12 mouse cellular contexts compared by ENCODE assay signal in the genomic region with DNA sequence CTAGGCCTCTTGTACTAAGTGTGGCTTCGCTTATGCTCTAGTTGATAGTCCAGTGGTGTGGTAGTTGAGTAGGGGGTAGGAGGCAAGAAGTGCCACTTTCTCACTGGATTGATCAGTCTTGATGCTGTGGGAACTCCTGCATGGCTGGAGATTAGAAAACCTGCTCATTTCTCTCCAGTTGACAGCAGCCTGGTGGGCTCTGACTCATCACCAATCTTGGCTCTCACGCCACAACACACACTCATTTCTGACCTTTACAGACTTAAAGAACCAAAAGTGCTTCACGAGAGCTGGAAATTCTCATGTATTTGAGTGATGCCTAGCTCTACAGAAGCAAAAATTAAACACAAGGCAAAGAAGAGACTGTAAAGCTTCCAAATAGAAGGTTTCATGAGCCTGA. TPM values are rescaled to one million over a fixed set of nuclear protein-coding genes. Genes with fewer than 3 reads are reported as not detected.
"Had no signal": no experiment of that assay in that cellular context is flagged by ENCODE, and none has a peak within 500 bp of the region (broad histone marks: within the 10 kb centered on the region; RNA-seq: fewer than 3 reads in every experiment).

No protein-coding gene starts in this region.

- DNase-seq: kidney, postnatal 36 days; layer of hippocampus, adult 9-11 months; layer of hippocampus, postnatal 36 days; retina, postnatal 1 day; right cerebral cortex, postnatal 4 days; spleen, adult 18-20 months; thymus, adult 18-20 months; thymus, postnatal 14 days had no signal

RNA-seq across cellular contexts. Expression of a gene that starts 19.1 kb away (rescaled TPM):
- total RNA-seq: layer of hippocampus, adult 18-20 months; layer of hippocampus, postnatal 36 days; left cerebral cortex, adult 8-10 months; left cerebral cortex, postnatal 25 days; megakaryocyte-erythroid progenitor cell, adult 5-6 weeks had no signal
